Comparison of ENCODE assay signal across 29 mouse cellular contexts in the genomic region with DNA sequence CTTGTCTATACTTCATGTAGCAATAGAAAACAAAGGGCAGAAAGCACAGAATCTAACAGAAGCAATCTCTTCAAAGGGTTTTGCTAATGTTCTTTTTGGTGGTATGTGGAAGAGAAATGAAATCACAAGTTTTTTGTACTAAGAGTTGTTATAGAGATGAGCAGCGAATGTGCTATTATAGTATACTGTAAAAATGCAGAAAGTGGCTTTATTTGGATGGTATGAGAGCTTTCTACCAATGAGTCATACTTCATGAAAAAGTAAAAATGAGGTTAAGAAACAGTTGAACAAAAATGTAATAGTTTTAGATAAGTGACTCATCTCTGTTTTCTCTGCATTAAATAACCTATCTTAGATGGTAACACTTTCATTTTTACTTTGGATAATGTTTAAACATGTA.
DNase-seq lines count a peak whose midpoint lies in the region; ATAC-seq and TF ChIP-seq lines count a peak whose summit lies in the region.
"Had no signal": no experiment of that assay in that cellular context is flagged by ENCODE, and none has a peak within 500 bp of the region (broad histone marks: within the 10 kb centered on the region; RNA-seq: fewer than 3 reads in every experiment).

No protein-coding gene starts in this region.

- no peak for ATAC-seq in midbrain, embryonic 11.5 days (ENCODE audit: low FRiP score)
- no peak for ATAC-seq in midbrain, embryonic 14.5 days (ENCODE audit: low FRiP score, low TSS enrichment)
- ATAC-seq in hindbrain, embryonic 13.5 days (ENCODE audit: low FRiP score): no peak
- ATAC-seq in liver, embryonic 12.5 days: no peak
- ATAC-seq in hindbrain, postnatal 0 days: no peak
- ATAC-seq: CD4-positive, CD25-positive, alpha-beta regulatory T cell, adult 4 months; forebrain, embryonic 13.5 days; forebrain, embryonic 16.5 days; intestine, postnatal 0 days; Patski had no signal

- 83% methylated on average over 1 of the region's 1 CpGs for WGBS in midbrain, embryonic 11.5 days
- WGBS in midbrain, embryonic 14.5 days: 89% methylated on average over 1 of the region's 1 CpGs
- 93% methylated on average over 1 of the region's 1 CpGs for WGBS in hindbrain, embryonic 13.5 days
- WGBS in liver, embryonic 12.5 days (ENCODE audit: insufficient replicate concordance): 50% methylated on average over 1 of the region's 1 CpGs
- 86% methylated on average over 1 of the region's 1 CpGs for WGBS in hindbrain, postnatal 0 days

- no peaks in the 10 kb centered on the region for H3K9me3 ChIP-seq in midbrain, embryonic 11.5 days (ENCODE audit: control insufficient read depth, low read length)
- H3K9me3 ChIP-seq in midbrain, embryonic 14.5 days (ENCODE audit: control insufficient read depth, low read length): no peaks in the 10 kb centered on the region
- H3K9me3 ChIP-seq in hindbrain, embryonic 13.5 days: no peaks in the 10 kb centered on the region
- H3K9me3 ChIP-seq in liver, embryonic 12.5 days (replicated peaks): no peaks in the 10 kb centered on the region
- H3K9me3 ChIP-seq in hindbrain, postnatal 0 days (ENCODE audit: low read length): no peaks in the 10 kb centered on the region
- H3K9me3 ChIP-seq: embryonic facial prominence, embryonic 12.5 days; embryonic facial prominence, embryonic 15.5 days; forebrain, embryonic 13.5 days; heart, embryonic 12.5 days; heart, embryonic 15.5 days; hindbrain, embryonic 10.5 days had no signal

- H3K27me3 ChIP-seq in midbrain, embryonic 11.5 days (ENCODE audit: control insufficient read depth, insufficient read depth, low read length): no peaks in the 10 kb centered on the region
- no peaks in the 10 kb centered on the region for H3K27me3 ChIP-seq in midbrain, embryonic 14.5 days (ENCODE audit: control insufficient read depth, insufficient read depth, low read length)
- no peaks in the 10 kb centered on the region for H3K27me3 ChIP-seq in hindbrain, embryonic 13.5 days
- no peaks in the 10 kb centered on the region for H3K27me3 ChIP-seq in liver, embryonic 12.5 days (replicated peaks)
- no peaks in the 10 kb centered on the region for H3K27me3 ChIP-seq in hindbrain, postnatal 0 days (ENCODE audit: insufficient read depth, low read length)
- H3K27me3 ChIP-seq: embryonic facial prominence, embryonic 12.5 days; embryonic facial prominence, embryonic 15.5 days; forebrain, embryonic 13.5 days; heart, embryonic 12.5 days; heart, embryonic 15.5 days; Patski had no signal

- H3K27ac ChIP-seq in midbrain, embryonic 11.5 days (ENCODE audit: low read depth, low read length): no peak overlapping the region
- no peak overlapping the region for H3K27ac ChIP-seq in midbrain, embryonic 14.5 days (replicated peaks; ENCODE audit: low read depth, low read length)
- no peak overlapping the region for H3K27ac ChIP-seq in hindbrain, embryonic 13.5 days
- no peak overlapping the region for H3K27ac ChIP-seq in liver, embryonic 12.5 days
- H3K27ac ChIP-seq in hindbrain, postnatal 0 days: no peak overlapping the region
- H3K27ac ChIP-seq: embryonic facial prominence, embryonic 12.5 days; embryonic facial prominence, embryonic 15.5 days; forebrain, embryonic 13.5 days; heart, embryonic 15.5 days; hindbrain, embryonic 10.5 days; hindbrain, embryonic 14.5 days had no signal

- H3K4me2 ChIP-seq in midbrain, embryonic 11.5 days: no peak overlapping the region
- H3K4me2 ChIP-seq in midbrain, embryonic 14.5 days (ENCODE audit: low read length): no peak overlapping the region
- H3K4me2 ChIP-seq in hindbrain, embryonic 13.5 days: no peak overlapping the region
- no peak overlapping the region for H3K4me2 ChIP-seq in liver, embryonic 12.5 days
- H3K4me2 ChIP-seq in hindbrain, postnatal 0 days (ENCODE audit: low read depth, low read length): no peak overlapping the region
- H3K4me2 ChIP-seq: embryonic facial prominence, embryonic 12.5 days; embryonic facial prominence, embryonic 15.5 days; forebrain, embryonic 13.5 days; heart, embryonic 12.5 days; heart, embryonic 15.5 days; hindbrain, embryonic 14.5 days had no signal

- no peak overlapping the region for H3K9ac ChIP-seq in midbrain, embryonic 11.5 days (ENCODE audit: low read length)
- H3K9ac ChIP-seq in midbrain, embryonic 14.5 days (replicated peaks; ENCODE audit: low read length): no peak overlapping the region
- H3K9ac ChIP-seq in hindbrain, embryonic 13.5 days: no peak overlapping the region
- H3K9ac ChIP-seq in liver, embryonic 12.5 days: no peak overlapping the region
- no peak overlapping the region for H3K9ac ChIP-seq in hindbrain, postnatal 0 days (replicated peaks; ENCODE audit: low read length)
- H3K9ac ChIP-seq: embryonic facial prominence, embryonic 12.5 days; embryonic facial prominence, embryonic 15.5 days; forebrain, embryonic 13.5 days; heart, embryonic 12.5 days; heart, embryonic 15.5 days; hindbrain, embryonic 14.5 days had no signal

- no peaks in the 10 kb centered on the region for H3K36me3 ChIP-seq in midbrain, embryonic 11.5 days (ENCODE audit: control insufficient read depth, insufficient read depth, low read length)
- no peaks in the 10 kb centered on the region for H3K36me3 ChIP-seq in midbrain, embryonic 14.5 days (ENCODE audit: control insufficient read depth, insufficient read depth, low read length)
- H3K36me3 ChIP-seq in hindbrain, embryonic 13.5 days: no peaks in the 10 kb centered on the region
- no peaks in the 10 kb centered on the region for H3K36me3 ChIP-seq in liver, embryonic 12.5 days
- no peaks in the 10 kb centered on the region for H3K36me3 ChIP-seq in hindbrain, postnatal 0 days (ENCODE audit: insufficient read depth, low read length)
- H3K36me3 ChIP-seq: embryonic facial prominence, embryonic 12.5 days; embryonic facial prominence, embryonic 15.5 days; heart, embryonic 12.5 days; heart, embryonic 15.5 days; hindbrain, embryonic 10.5 days had no signal

- peak; percentile 1 for DNase-seq in midbrain, embryonic 11.5 days (ENCODE audit: low spot score, missing footprints)
- DNase-seq in midbrain, embryonic 14.5 days: no peak
- peak; percentile 48 for DNase-seq in 416B (ENCODE audit: low read depth)
- peak; percentile 16 for DNase-seq in brain, adult 2 months (ENCODE audit: low read depth, low spot score)
- no peak for DNase-seq in hindbrain, postnatal 0 days (ENCODE audit: low spot score)
- DNase-seq: adrenal gland, postnatal 10 days; adrenal gland, postnatal 36 days; cerebellum, adult 11 months; cerebellum, adult 2 months; cerebellum, adult 9-11 months; cerebellum, postnatal 25 days; gastrocnemius, postnatal 25 days; heart, adult 18-20 months; heart, postnatal 10 days; heart, postnatal 36 days had no signal

- H3K4me3 ChIP-seq in midbrain, embryonic 11.5 days (ENCODE audit: low read depth, low read length): no peak overlapping the region
- no peak overlapping the region for H3K4me3 ChIP-seq in midbrain, embryonic 14.5 days (replicated peaks; ENCODE audit: low read depth, low read length)
- no peak overlapping the region for H3K4me3 ChIP-seq in hindbrain, embryonic 13.5 days
- H3K4me3 ChIP-seq in liver, embryonic 12.5 days: no peak overlapping the region
- no peak overlapping the region for H3K4me3 ChIP-seq in hindbrain, postnatal 0 days (ENCODE audit: low read length)
- H3K4me3 ChIP-seq: embryonic facial prominence, embryonic 12.5 days; embryonic facial prominence, embryonic 15.5 days; erythroblast, embryonic 14.5 days; forebrain, embryonic 13.5 days; heart, embryonic 12.5 days; heart, embryonic 15.5 days; hindbrain, embryonic 10.5 days had no signal

- no peak for TF ChIP-seq CTCF in hindbrain, postnatal 0 days (IDR thresholded peaks at IDR 0.05; ENCODE audit: low read depth)

- no peaks in the 10 kb centered on the region for H3K4me1 ChIP-seq in midbrain, embryonic 11.5 days (ENCODE audit: control insufficient read depth, insufficient read depth, low read length)
- no peaks in the 10 kb centered on the region for H3K4me1 ChIP-seq in midbrain, embryonic 14.5 days (ENCODE audit: control insufficient read depth, insufficient read depth, low read length)
- H3K4me1 ChIP-seq in hindbrain, embryonic 13.5 days (replicated peaks): no peaks in the 10 kb centered on the region
- no peaks in the 10 kb centered on the region for H3K4me1 ChIP-seq in liver, embryonic 12.5 days
- no peaks in the 10 kb centered on the region for H3K4me1 ChIP-seq in hindbrain, postnatal 0 days (ENCODE audit: insufficient read depth, low read length)
- H3K4me1 ChIP-seq: embryonic facial prominence, embryonic 12.5 days; embryonic facial prominence, embryonic 15.5 days; forebrain, embryonic 13.5 days; heart, embryonic 12.5 days; heart, embryonic 15.5 days; hindbrain, embryonic 10.5 days had no signal

Comparison
In these comparisons a context has a peak if more than half of its experiments do, and no peak if none do; other contexts are left out.
1. DNase-seq: peak in midbrain, embryonic 11.5 days (single experiment), 416B (single experiment) and brain, adult 2 months (single experiment); none in midbrain, embryonic 14.5 days (single experiment) and hindbrain, postnatal 0 days (single experiment).